Comparison of ENCODE assay signal across 20 mouse cellular contexts in genomic region chr3:154673326-154673725, GRCm38 (mm10). TPM values are rescaled to one million over a fixed set of nuclear protein-coding genes. Genes with fewer than 3 reads are reported as not detected.
DNase-seq lines count a peak whose midpoint lies in the region; ATAC-seq and TF ChIP-seq lines count a peak whose summit lies in the region.
"Had no signal": no experiment of that assay in that cellular context is flagged by ENCODE, and none has a peak within 500 bp of the region (broad histone marks: within the 10 kb centered on the region; RNA-seq: fewer than 3 reads in every experiment).

No protein-coding gene starts in this region.

- 57% methylated on average over 8 of the region's 8 CpGs for WGBS in hindbrain, embryonic 11.5 days
- 58% methylated on average over 8 of the region's 8 CpGs for WGBS in hindbrain, embryonic 13.5 days
- WGBS in neural tube, embryonic 12.5 days, result 60% methylated on average over 8 of the region's 8 CpGs
- WGBS in neural tube, embryonic 15.5 days, result 60% methylated on average over 8 of the region's 8 CpGs
- WGBS in neural tube, embryonic 14.5 days, result 50% methylated on average over 8 of the region's 8 CpGs

- H3K4me3 ChIP-seq in hindbrain, embryonic 11.5 days (ENCODE audit: low read depth, low read length), result no peak overlapping the region
- no peak overlapping the region for H3K4me3 ChIP-seq in hindbrain, embryonic 13.5 days
- H3K4me3 ChIP-seq in neural tube, embryonic 12.5 days, result no peak overlapping the region
- no peak overlapping the region for H3K4me3 ChIP-seq in neural tube, embryonic 15.5 days (replicated peaks)
- H3K4me3 ChIP-seq in neural tube, embryonic 14.5 days (ENCODE audit: low read depth, low read length), result no peak overlapping the region
- H3K4me3 ChIP-seq: hindbrain, embryonic 10.5 days; left cerebral cortex, adult 2 months had no signal

- H3K4me1 ChIP-seq in hindbrain, embryonic 11.5 days (replicated peaks; ENCODE audit: control insufficient read depth, insufficient read depth, low read length), result no peaks in the 10 kb centered on the region
- 0 out of 2 replicates have a peak, but pooled peaks cover 6% of the 10 kb centered on the region for H3K4me1 ChIP-seq in hindbrain, embryonic 13.5 days (replicated peaks)
- H3K4me1 ChIP-seq in neural tube, embryonic 12.5 days, result 0 out of 2 replicates have a peak, but pooled peaks cover 3% of the 10 kb centered on the region
- peaks cover 5% of the 10 kb centered on the region for H3K4me1 ChIP-seq in neural tube, embryonic 15.5 days
- no peaks in the 10 kb centered on the region for H3K4me1 ChIP-seq in neural tube, embryonic 14.5 days (ENCODE audit: control insufficient read depth, insufficient read depth, low read length)

- H3K4me2 ChIP-seq in hindbrain, embryonic 11.5 days (replicated peaks; ENCODE audit: low read depth, low read length), result no peak overlapping the region
- no peak overlapping the region for H3K4me2 ChIP-seq in hindbrain, embryonic 13.5 days
- no peak overlapping the region for H3K4me2 ChIP-seq in neural tube, embryonic 12.5 days (replicated peaks)
- no peak overlapping the region for H3K4me2 ChIP-seq in neural tube, embryonic 15.5 days
- no peak overlapping the region for H3K4me2 ChIP-seq in neural tube, embryonic 14.5 days (ENCODE audit: low read depth, low read length)

- H3K9ac ChIP-seq in hindbrain, embryonic 11.5 days (ENCODE audit: low read depth, low read length), result no peak overlapping the region
- no peak overlapping the region for H3K9ac ChIP-seq in hindbrain, embryonic 13.5 days
- H3K9ac ChIP-seq in neural tube, embryonic 12.5 days, result no peak overlapping the region
- no peak overlapping the region for H3K9ac ChIP-seq in neural tube, embryonic 15.5 days (replicated peaks)
- no peak overlapping the region for H3K9ac ChIP-seq in neural tube, embryonic 14.5 days (replicated peaks; ENCODE audit: low read depth, low read length)

- no peaks in the 10 kb centered on the region for H3K36me3 ChIP-seq in hindbrain, embryonic 11.5 days (ENCODE audit: control insufficient read depth, insufficient read depth, low read length)
- no peaks in the 10 kb centered on the region for H3K36me3 ChIP-seq in hindbrain, embryonic 13.5 days
- no peaks in the 10 kb centered on the region for H3K36me3 ChIP-seq in neural tube, embryonic 12.5 days
- no peaks in the 10 kb centered on the region for H3K36me3 ChIP-seq in neural tube, embryonic 15.5 days
- H3K36me3 ChIP-seq in neural tube, embryonic 14.5 days (ENCODE audit: control insufficient read depth, insufficient read depth, low read length), result no peaks in the 10 kb centered on the region
- H3K36me3 ChIP-seq: hindbrain, embryonic 10.5 days had no signal

- no peaks in the 10 kb centered on the region for H3K27me3 ChIP-seq in hindbrain, embryonic 11.5 days (ENCODE audit: control insufficient read depth, insufficient read depth, low read length)
- H3K27me3 ChIP-seq in hindbrain, embryonic 13.5 days, result no peaks in the 10 kb centered on the region
- no peaks in the 10 kb centered on the region for H3K27me3 ChIP-seq in neural tube, embryonic 12.5 days (replicated peaks)
- no peaks in the 10 kb centered on the region for H3K27me3 ChIP-seq in neural tube, embryonic 15.5 days (replicated peaks)
- H3K27me3 ChIP-seq in neural tube, embryonic 14.5 days (ENCODE audit: control insufficient read depth, insufficient read depth, low read length), result no peaks in the 10 kb centered on the region

- TF ChIP-seq CTCF in brain, embryonic 14.5 days (IDR thresholded peaks at IDR 0.05; ENCODE audit: borderline replicate concordance, extremely low read depth, insufficient read depth, insufficient read length), result no peak

- ATAC-seq in hindbrain, embryonic 11.5 days (ENCODE audit: low FRiP score), result 0 out of 2 replicates have a peak, but pooled peaks have one; percentile 40
- ATAC-seq in hindbrain, embryonic 13.5 days (ENCODE audit: low FRiP score), result no peak; the same call in 1 of the 2 replicates
- ATAC-seq in neural tube, embryonic 12.5 days (ENCODE audit: low FRiP score, low read depth), result peak; percentile 52; the same call in 1 of the 2 replicates
- ATAC-seq in neural tube, embryonic 15.5 days (ENCODE audit: low FRiP score), result no peak
- peak; percentile 41; the same call in 1 of the 2 replicates for ATAC-seq in neural tube, embryonic 14.5 days (ENCODE audit: low read depth)
- ATAC-seq: lung, postnatal 0 days had no signal

- DNase-seq in hindbrain, embryonic 11.5 days (ENCODE audit: low spot score), result peak; percentile 41
- DNase-seq in brain, embryonic 14.5 days (ENCODE audit: low read depth), result peak; percentile 50
- DNase-seq in testis, postnatal 14 days (ENCODE audit: low spot score), result no peak
- DNase-seq in T-cell, adult 2 months (ENCODE audit: low spot score), result no peak
- DNase-seq: adrenal gland, postnatal 25 days; cerebellum, adult 18-20 months; gastrocnemius, postnatal 25 days; kidney, adult 8-10 months; kidney, postnatal 25 days; left cerebral cortex, postnatal 4 days; liver; right cerebral cortex, adult 18-20 months had no signal

- TF ChIP-seq POLR2A in brain, embryonic 14.5 days (IDR thresholded peaks at IDR 0.05; ENCODE audit: borderline replicate concordance, extremely low read depth, insufficient read depth, insufficient read length, poor library complexity, severe bottlenecking), result no peak

- H3K27ac ChIP-seq in hindbrain, embryonic 11.5 days (ENCODE audit: low read depth, low read length), result no peak overlapping the region
- no peak overlapping the region for H3K27ac ChIP-seq in hindbrain, embryonic 13.5 days
- H3K27ac ChIP-seq in neural tube, embryonic 12.5 days, result no peak overlapping the region
- H3K27ac ChIP-seq in neural tube, embryonic 15.5 days (replicated peaks), result no peak overlapping the region
- no peak overlapping the region for H3K27ac ChIP-seq in neural tube, embryonic 14.5 days (ENCODE audit: low read depth, low read length)
- H3K27ac ChIP-seq: hindbrain, embryonic 10.5 days; left cerebral cortex, adult 2 months had no signal

- no peaks in the 10 kb centered on the region for H3K9me3 ChIP-seq in hindbrain, embryonic 11.5 days (ENCODE audit: control insufficient read depth, low read length)
- no peaks in the 10 kb centered on the region for H3K9me3 ChIP-seq in hindbrain, embryonic 13.5 days
- no peaks in the 10 kb centered on the region for H3K9me3 ChIP-seq in neural tube, embryonic 12.5 days
- no peaks in the 10 kb centered on the region for H3K9me3 ChIP-seq in neural tube, embryonic 15.5 days (replicated peaks)
- no peaks in the 10 kb centered on the region for H3K9me3 ChIP-seq in neural tube, embryonic 14.5 days (ENCODE audit: control insufficient read depth, low read length)
- H3K9me3 ChIP-seq: hindbrain, embryonic 10.5 days had no signal

RNA-seq across cellular contexts. Expression of gene Erich3, which starts 9.7 kb away (rescaled TPM):
- 0.29 and 0.54 TPM in 2 replicates for polyA plus RNA-seq in hindbrain, embryonic 11.5 days (2014; fragmentation: Nextera tagmentation; extraction: Ambion mirVana)
- polyA plus RNA-seq in hindbrain, embryonic 13.5 days (2015; fragmentation: Nextera tagmentation; extraction: Ambion mirVana), result 1.6 and 1.9 TPM in 2 replicates
- 1.1 and 1.4 TPM in 2 replicates for polyA plus RNA-seq in neural tube, embryonic 12.5 days (2016; fragmentation: Nextera tagmentation; extraction: Ambion mirVana)
- 1.9 and 2.6 TPM in 2 replicates for polyA plus RNA-seq in neural tube, embryonic 15.5 days (2015; fragmentation: Nextera tagmentation; extraction: Ambion mirVana)
- polyA plus RNA-seq in brain, embryonic 14.5 days (2012; rRNA removed), result 1.6 and 3.0 TPM in 2 replicates
- polyA plus RNA-seq in neural tube, embryonic 14.5 days (2014; fragmentation: Nextera tagmentation; extraction: Ambion mirVana), result 2.0 and 2.8 TPM in 2 replicates
- polyA plus RNA-seq: liver, embryonic 16.5 days had no signal

Comparison
In these comparisons a context has a peak if more than half of its experiments do, and no peak if none do; other contexts are left out.
1. ATAC-seq: peak in hindbrain, embryonic 11.5 days (single experiment), neural tube, embryonic 12.5 days (single experiment) and neural tube, embryonic 14.5 days (single experiment); none in hindbrain, embryonic 13.5 days (single experiment) and neural tube, embryonic 15.5 days (single experiment).
2. DNase-seq: peak in hindbrain, embryonic 11.5 days (single experiment) and brain, embryonic 14.5 days (single experiment); none in testis, postnatal 14 days (single experiment) and T-cell, adult 2 months (single experiment).